Mouse (Mus musculus) gastrocnemius, postnatal 14 days (tissue): ENCODE data around the gene Rgl1. TPM values are rescaled to one million over a fixed set of nuclear protein-coding genes. Genes with fewer than 3 reads are reported as not detected.

Experiments
- DNase-seq: peaks from one replicate; pipeline ENCODE4 v3.0.0; 2021; ENCODE audit warnings: mixed read lengths
- intact Hi-C: fragments of 180-260 bp; cut with DNase I; formaldehyde crosslinking; loops from one replicate; pipeline ENCODE4 v1.15.1; 2025; ENCODE audit warnings: low total_unique reads
- total RNA-seq, 2 experiments: library from RNA; stranded (reverse); gene quantifications; 2 replicates each; pipeline ENCODE4 v1.2.3; 2021

The Rgl1 gene
- total RNA-seq, 2 experiments from 2014 or later = 19.6 to 23.3 TPM

DNA sequence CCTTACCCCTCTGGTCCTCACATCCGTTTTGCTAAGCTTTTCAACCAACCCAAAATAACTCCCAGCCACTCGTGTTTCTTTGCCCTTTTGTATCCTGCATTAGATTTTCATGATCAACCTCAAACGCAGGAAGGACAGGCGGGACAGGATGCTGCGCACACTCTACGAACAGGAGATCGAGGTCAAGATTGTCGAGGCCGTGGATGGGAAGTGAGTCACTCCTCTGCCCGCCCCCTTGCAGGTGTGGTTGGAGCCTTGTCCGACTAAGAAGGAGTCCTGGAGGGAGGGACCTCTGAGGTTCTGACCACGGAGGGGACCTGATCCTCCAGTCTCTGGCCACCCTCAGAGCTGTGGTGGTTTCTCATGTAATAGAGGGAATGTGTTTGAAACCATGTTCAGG is 266.3 kb downstream of the Rgl1 start:
- intact Hi-C loops = no loop called here
- DNase-seq = no peak

DNA sequence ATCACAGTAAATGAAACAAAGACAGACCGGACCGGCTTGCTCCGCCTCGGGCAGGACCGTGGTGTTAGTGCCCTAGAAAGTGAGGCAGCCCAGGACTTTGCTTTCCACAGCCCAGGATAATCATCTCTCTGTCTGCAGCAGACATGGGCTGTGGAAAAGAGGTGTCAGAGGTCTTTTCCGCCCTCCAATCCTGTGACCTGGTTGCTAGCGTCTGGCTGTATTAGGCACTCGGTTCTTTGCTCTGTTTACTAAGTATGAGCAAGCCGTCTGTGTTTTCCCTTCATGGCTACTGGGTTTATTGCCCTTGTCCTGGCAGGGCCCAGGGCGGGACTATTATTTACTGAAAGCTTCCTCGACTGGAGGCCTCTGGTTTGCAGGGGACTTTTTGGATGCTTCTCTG is 268.6 kb downstream of the Rgl1 start:
- DNase-seq = no peak
- intact Hi-C loops = no loop called here

DNA sequence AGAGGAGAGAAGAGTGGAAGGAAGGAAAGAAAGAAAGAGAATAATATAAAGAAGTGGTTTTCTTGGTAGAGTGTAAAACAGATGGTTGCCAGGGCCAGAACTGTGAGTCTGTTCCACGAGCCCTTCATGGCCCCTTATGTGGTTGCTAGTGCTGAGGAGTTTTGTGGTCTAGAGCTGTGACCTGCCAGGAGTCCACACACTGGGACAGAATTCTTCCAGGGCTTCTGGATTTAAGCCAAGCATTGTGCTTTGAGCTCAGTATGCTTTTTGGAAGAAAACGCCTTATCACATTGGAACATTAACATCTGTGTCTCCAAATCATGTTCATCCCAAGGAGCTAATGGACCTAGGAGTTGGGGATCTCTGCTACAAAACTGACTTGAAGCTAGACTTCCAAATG is 269.3 kb downstream of the Rgl1 start:
- no peak for DNase-seq
- intact Hi-C loops = no loop called here

DNA sequence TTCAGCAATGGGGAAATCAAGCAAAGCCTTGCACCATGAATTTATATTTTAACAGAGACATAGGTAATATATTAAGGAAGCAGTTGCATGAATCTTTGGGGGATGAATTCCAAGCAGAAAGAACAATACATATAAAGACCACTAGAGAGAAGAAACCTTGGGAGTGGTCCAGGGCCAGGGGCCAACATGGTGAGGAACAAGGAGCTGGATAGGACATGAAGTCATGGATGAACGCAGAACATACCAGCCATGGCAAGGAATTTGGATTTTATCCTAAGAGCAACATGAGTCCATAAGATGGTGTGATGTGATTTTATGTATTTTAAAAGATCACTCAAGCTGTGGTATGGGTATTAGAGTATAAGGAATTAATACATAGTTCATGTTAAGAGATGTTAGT is 273.9 kb downstream of the Rgl1 start:
- DNase-seq = no peak
- intact Hi-C loops = no loop called here

DNA sequence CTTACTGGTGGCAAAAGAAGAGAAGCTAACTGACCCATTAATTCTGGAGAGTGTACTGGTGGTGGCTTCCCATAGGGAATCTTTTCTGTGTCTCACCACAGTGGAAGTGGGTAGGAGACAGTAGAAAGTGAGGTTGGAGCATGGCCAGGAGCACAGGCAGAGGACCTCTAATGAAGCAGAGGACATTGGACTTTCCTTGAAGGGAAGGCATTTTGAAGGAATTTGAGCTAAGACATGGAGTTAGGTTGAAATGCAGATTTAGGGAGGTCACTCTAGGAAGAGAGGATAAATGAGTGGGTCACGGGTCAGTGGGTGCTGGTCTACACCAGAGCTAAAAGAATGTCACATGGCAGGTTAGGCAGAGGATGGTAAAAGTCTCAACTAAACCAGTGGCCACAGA is 275.3 kb downstream of the Rgl1 start:
- no peak for DNase-seq
- intact Hi-C loops = no loop called here

DNA sequence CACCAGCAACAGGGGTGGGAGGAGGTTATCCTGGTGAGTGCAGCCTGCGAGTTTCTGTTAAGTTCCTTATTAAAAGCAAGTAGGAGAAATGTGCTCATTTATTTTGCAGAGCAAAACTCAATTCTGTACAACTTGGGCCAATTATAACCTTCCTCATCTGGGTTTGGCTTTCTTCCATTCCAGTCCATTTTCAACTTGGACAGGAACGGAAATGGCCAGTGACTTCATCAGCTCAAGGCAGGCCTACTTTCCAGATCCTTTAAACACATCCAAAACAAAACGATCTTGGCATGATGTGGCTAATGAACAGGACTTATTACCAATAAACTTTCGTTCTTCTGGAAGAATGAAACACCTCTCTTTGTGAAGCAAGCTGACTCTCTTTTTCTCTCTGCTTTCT is 290.0 kb downstream of the Rgl1 start:
- intact Hi-C loops = no loop called here
- no peak for DNase-seq

DNA sequence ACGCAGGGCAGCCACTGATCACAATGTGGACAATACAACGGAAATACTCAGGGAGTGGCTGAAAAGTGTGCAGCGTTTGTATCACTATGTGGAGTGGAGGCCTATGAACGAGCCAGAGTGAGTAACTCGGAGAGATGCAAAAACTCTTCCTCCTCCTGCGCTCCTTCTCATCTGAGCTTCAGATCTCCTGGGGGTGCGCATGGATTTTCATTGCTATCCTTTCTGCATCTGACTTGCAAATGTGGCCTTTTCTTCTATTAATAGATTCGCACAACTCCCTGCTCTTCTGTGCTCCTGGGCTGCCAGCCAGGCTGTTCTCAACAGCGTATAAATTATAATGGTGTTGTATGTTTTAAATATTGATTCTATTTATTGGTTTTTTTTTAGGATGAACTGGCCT is 297.7 kb downstream of the Rgl1 start:
- intact Hi-C loops = no loop called here
- no peak for DNase-seq

Other genes with a start within 250 kb of the Rgl1 start
- not detected for gene Apobec4, start 15.8 kb downstream of the Rgl1 start, total RNA-seq
- 10 to 100 TPM; 27.4 to 30.7 TPM for gene Arpc5, start 191 bp upstream of the Rgl1 start, total RNA-seq
- gene Ncf2, start 33.8 kb upstream of the Rgl1 start, total RNA-seq = 1 to 10 TPM; 1.4 to 1.6 TPM
- 10 to 100 TPM; 33.9 to 34.4 TPM for gene Smg7, start 136.3 kb upstream of the Rgl1 start, total RNA-seq
- gene Nmnat2, start 188.6 kb upstream of the Rgl1 start, total RNA-seq = 1 to 10 TPM in 1 of 2 experiments, under 1 TPM in 1; 0.51 to 1.1 TPM